Mouse (Mus musculus): ENCODE data around the gene Trim68. TPM values are rescaled to one million over a fixed set of nuclear protein-coding genes. Genes with fewer than 3 reads are reported as not detected.
"Not testable (repeated sequence)": the region's sequence is repeated elsewhere in the genome, so short reads cannot be mapped to it uniquely, and the experiment has no call there.

Gene Trim68
- polyA plus RNA-seq, 1 experiment from 2014 or later = 13.6 TPM

GRCm38 (mm10) chr7:102644945-102645344 is 42.2 kb downstream of the Trim68 start:
- H3K4me2 ChIP-seq; H3K9ac ChIP-seq; H3K4me3 ChIP-seq (replicated peaks); H3K9me3 ChIP-seq; H3K27me3 ChIP-seq (replicated peaks); ATAC-seq (ENCODE audit: insufficient read depth, low FRiP score, low read depth); H3K36me3 ChIP-seq; H3K27ac ChIP-seq; H3K4me1 ChIP-seq: not testable (repeated sequence)
- 81% methylated on average over 4 of the region's 4 CpGs for WGBS

GRCm38 (mm10) chr7:102638132-102638531 is 49.0 kb downstream of the Trim68 start, which contains the start of gene Olfr554:
Gene Olfr554, plus strand, starts transcription at chr7:102638432.
- Histone ChIP-seq H3K36me3 (no peaks in the 10 kb centered on the region), H3K27ac (no peak within 1 kb of the TSS), H3K4me1 (no peaks in the 10 kb centered on the region), H3K27me3 (replicated peaks) (no peaks in the 10 kb centered on the region), H3K9me3 (no peaks in the 10 kb centered on the region), H3K4me3 (replicated peaks) (no peak within 1 kb of the TSS), H3K9ac (no peak within 1 kb of the TSS), H3K4me2 (no peak within 1 kb of the TSS)
- WGBS = 67% methylated on average over 1 of the region's 1 CpGs
- ATAC-seq (ENCODE audit: insufficient read depth, low FRiP score, low read depth) = no peak

GRCm38 (mm10) chr7:102636665-102637064 is 50.5 kb downstream of the Trim68 start:
- Histone ChIP-seq H3K9ac (no peak overlapping the region), H3K27ac (no peak overlapping the region), H3K4me1 (no peaks in the 10 kb centered on the region), H3K27me3 (replicated peaks) (no peaks in the 10 kb centered on the region), H3K4me2 (no peak overlapping the region), H3K9me3 (no peaks in the 10 kb centered on the region), H3K36me3 (no peaks in the 10 kb centered on the region), H3K4me3 (replicated peaks) (no peak overlapping the region)
- WGBS = 36% methylated on average over 3 of the region's 3 CpGs
- ATAC-seq (ENCODE audit: insufficient read depth, low FRiP score, low read depth) = no peak

Other genes with a start within 250 kb of the Trim68 start
- gene Rrm1, start 245.6 kb downstream of the Trim68 start, polyA plus RNA-seq (2015; fragmentation: Nextera tagmentation; extraction: Ambion mirVana) = 133 and 138 TPM in 2 replicates
- gene Olfr543, start 205.6 kb downstream of the Trim68 start, polyA plus RNA-seq (2015; fragmentation: Nextera tagmentation; extraction: Ambion mirVana) = 0.41 and 0.53 TPM in 2 replicates
- gene Olfr544, start 199.0 kb downstream of the Trim68 start, polyA plus RNA-seq (2015; fragmentation: Nextera tagmentation; extraction: Ambion mirVana) = 0.04 TPM in 2 replicates
- gene Olfr545, start 187.8 kb downstream of the Trim68 start, polyA plus RNA-seq (2015; fragmentation: Nextera tagmentation; extraction: Ambion mirVana) = not detected in 2 replicates
- gene Olfr547, start 152.6 kb downstream of the Trim68 start, polyA plus RNA-seq (2015; fragmentation: Nextera tagmentation; extraction: Ambion mirVana) = not detected in 2 replicates
- gene Olfr548-ps1, start 146.4 kb downstream of the Trim68 start, polyA plus RNA-seq (2015; fragmentation: Nextera tagmentation; extraction: Ambion mirVana) = not detected in 2 replicates
- gene Olfr549, start 137.5 kb downstream of the Trim68 start, polyA plus RNA-seq (2015; fragmentation: Nextera tagmentation; extraction: Ambion mirVana) = not detected in 2 replicates
- gene Trim21, start 121.8 kb downstream of the Trim68 start, polyA plus RNA-seq (2015; fragmentation: Nextera tagmentation; extraction: Ambion mirVana) = 0.49 and 1.1 TPM in 2 replicates
- gene Olfr550, start 115.9 kb downstream of the Trim68 start, polyA plus RNA-seq (2015; fragmentation: Nextera tagmentation; extraction: Ambion mirVana) = not detected in 2 replicates
- not detected in 2 replicates for gene Olfr551, start 95.4 kb downstream of the Trim68 start, polyA plus RNA-seq (2015; fragmentation: Nextera tagmentation; extraction: Ambion mirVana)
- gene Olfr552, start 89.6 kb downstream of the Trim68 start, polyA plus RNA-seq (2015; fragmentation: Nextera tagmentation; extraction: Ambion mirVana) = not detected in 2 replicates
- not detected in 2 replicates for gene Olfr553, start 69.1 kb downstream of the Trim68 start, polyA plus RNA-seq (2015; fragmentation: Nextera tagmentation; extraction: Ambion mirVana)
- gene Olfr554, start 48.9 kb downstream of the Trim68 start, polyA plus RNA-seq (2015; fragmentation: Nextera tagmentation; extraction: Ambion mirVana) = not detected in 2 replicates
- gene Olfr555, start 28.5 kb downstream of the Trim68 start, polyA plus RNA-seq (2015; fragmentation: Nextera tagmentation; extraction: Ambion mirVana) = not detected in 2 replicates
- gene Olfr556, start 22.4 kb downstream of the Trim68 start, polyA plus RNA-seq (2015; fragmentation: Nextera tagmentation; extraction: Ambion mirVana) = not detected in 2 replicates
- not detected in 2 replicates for gene Olfr557, start 8.6 kb upstream of the Trim68 start, polyA plus RNA-seq (2015; fragmentation: Nextera tagmentation; extraction: Ambion mirVana)
- gene Olfr558, start 14.9 kb upstream of the Trim68 start, polyA plus RNA-seq (2015; fragmentation: Nextera tagmentation; extraction: Ambion mirVana) = 0.18 and 0.30 TPM in 2 replicates
- not detected in 2 replicates for gene Olfr33, start 31.7 kb upstream of the Trim68 start, polyA plus RNA-seq (2015; fragmentation: Nextera tagmentation; extraction: Ambion mirVana)
- not detected in 2 replicates for gene Olfr559, start 40.2 kb upstream of the Trim68 start, polyA plus RNA-seq (2015; fragmentation: Nextera tagmentation; extraction: Ambion mirVana)
- gene Olfr560, start 72.0 kb upstream of the Trim68 start, polyA plus RNA-seq (2015; fragmentation: Nextera tagmentation; extraction: Ambion mirVana) = not detected in 2 replicates
- gene Olfr78, start 72.1 kb upstream of the Trim68 start, polyA plus RNA-seq (2015; fragmentation: Nextera tagmentation; extraction: Ambion mirVana) = 0.28 and 0.44 TPM in 2 replicates
- not detected in 2 replicates for gene Olfr561, start 83.9 kb upstream of the Trim68 start, polyA plus RNA-seq (2015; fragmentation: Nextera tagmentation; extraction: Ambion mirVana)
- gene Olfr564, start 116.2 kb upstream of the Trim68 start, polyA plus RNA-seq (2015; fragmentation: Nextera tagmentation; extraction: Ambion mirVana) = not detected in 2 replicates
- gene Olfr566, start 171.4 kb upstream of the Trim68 start, polyA plus RNA-seq (2015; fragmentation: Nextera tagmentation; extraction: Ambion mirVana) = not detected in 2 replicates
- gene Olfr568, start 189.8 kb upstream of the Trim68 start, polyA plus RNA-seq (2015; fragmentation: Nextera tagmentation; extraction: Ambion mirVana) = not detected in 2 replicates
- gene Olfr569, start 203.6 kb upstream of the Trim68 start, polyA plus RNA-seq (2015; fragmentation: Nextera tagmentation; extraction: Ambion mirVana) = not detected in 2 replicates
- gene Olfr570, start 207.2 kb upstream of the Trim68 start, polyA plus RNA-seq (2015; fragmentation: Nextera tagmentation; extraction: Ambion mirVana) = not detected in 2 replicates
- gene Olfr571, start 230.2 kb upstream of the Trim68 start, polyA plus RNA-seq (2015; fragmentation: Nextera tagmentation; extraction: Ambion mirVana) = not detected in 2 replicates
- gene Olfr572, start 237.1 kb upstream of the Trim68 start, polyA plus RNA-seq (2015; fragmentation: Nextera tagmentation; extraction: Ambion mirVana) = not detected in 2 replicates

All from stomach, embryonic 15.5 days (tissue).